ENCODE assay signal across 18 mouse cellular contexts in the genomic region with DNA sequence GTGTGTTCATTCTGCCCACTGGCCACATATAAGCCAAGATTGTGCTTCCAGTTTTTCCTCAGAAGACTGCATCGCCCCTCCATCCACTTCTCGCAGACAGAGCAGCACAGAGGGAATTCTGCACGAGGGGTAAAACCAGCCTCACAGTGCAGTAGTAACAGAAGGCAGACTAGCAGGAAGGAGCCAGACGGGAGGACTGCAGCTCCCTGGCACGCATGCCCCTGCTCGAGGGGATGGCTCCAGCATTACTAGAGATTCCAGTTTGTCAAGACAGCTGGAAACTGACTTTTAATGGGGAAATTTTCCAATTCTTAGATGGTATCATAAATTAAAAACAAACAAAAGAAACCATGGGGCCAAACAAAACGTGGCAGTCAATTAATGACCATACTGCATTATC. TPM values are rescaled to one million over a fixed set of nuclear protein-coding genes. Genes with fewer than 3 reads are reported as not detected.
DNase-seq lines count a peak whose midpoint lies in the region.
"Had no signal": no experiment of that assay in that cellular context is flagged by ENCODE, and none has a peak within 500 bp of the region (broad histone marks: within the 10 kb centered on the region; RNA-seq: fewer than 3 reads in every experiment).

No protein-coding gene starts in this region.

- peaks cover 22% of the 10 kb centered on the region; the same call in 1 of the 2 replicates for H3K36me3 ChIP-seq in heart, embryonic 10.5 days

- peaks cover 40% of the 10 kb centered on the region for H3K4me1 ChIP-seq in heart, embryonic 10.5 days

- peak overlapping the region; percentile 13; the same call in 1 of the 2 replicates for H3K27ac ChIP-seq in heart, embryonic 10.5 days
- H3K27ac ChIP-seq: embryonic facial prominence, embryonic 10.5 days; gastrocnemius, adult 2 months; hindbrain, embryonic 12.5 days had no signal

- no peak overlapping the region for H3K4me3 ChIP-seq in heart, embryonic 10.5 days
- H3K4me3 ChIP-seq: embryonic facial prominence, embryonic 10.5 days; gastrocnemius, adult 2 months; hindbrain, embryonic 12.5 days had no signal

- peak; percentile 52 to 60 for DNase-seq in cerebellum, postnatal 14 days
- DNase-seq in cerebellum, postnatal 36 days = no peak
- no peak for DNase-seq in heart, embryonic 10.5 days (ENCODE audit: low spot score)
- no peak for DNase-seq in heart, adult 8-10 months (ENCODE audit: low spot score)
- peak; percentile 45 for DNase-seq in urinary bladder, postnatal 14 days (ENCODE audit: low spot score)
- no peak for DNase-seq in urinary bladder, adult 2 months (ENCODE audit: low spot score)
- DNase-seq in lung, postnatal 10 days = no peak
- DNase-seq: adrenal gland, postnatal 14 days; cerebellum, adult 2 months; gastrocnemius, adult 2 months; gastrocnemius, postnatal 25 days; heart, postnatal 10 days; heart, postnatal 4 days had no signal

- WGBS in heart, embryonic 10.5 days = 78% methylated on average over 7 of the region's 7 CpGs

- no peaks in the 10 kb centered on the region for H3K9me3 ChIP-seq in heart, embryonic 10.5 days
- H3K9me3 ChIP-seq: embryonic facial prominence, embryonic 10.5 days; hindbrain, embryonic 12.5 days had no signal

- no peaks in the 10 kb centered on the region for H3K27me3 ChIP-seq in heart, embryonic 10.5 days (ENCODE audit: insufficient read depth, poor library complexity, severe bottlenecking)
- H3K27me3 ChIP-seq: CH12.LX, Patski had no signal

RNA-seq across cellular contexts. Expression of gene Ift43, which starts 25.3 kb away (rescaled TPM):
- polyA plus RNA-seq in heart, embryonic 10.5 days (2016; fragmentation: Nextera tagmentation; extraction: Ambion mirVana) = 104 and 114 TPM in 2 replicates
- 10 to 100 TPM; 24.9 to 32.3 (median 27.7) TPM for total RNA-seq in heart, adult 8-10 months (2022)
- 45.5 and 58.0 TPM in 2 replicates for polyA plus RNA-seq in urinary bladder, adult 2 months (2012; rRNA removed)
- total RNA-seq: granulocyte monocyte progenitor cell, adult 5-6 weeks had no signal

RNA-seq across cellular contexts. Expression of gene Tgfb3, which starts 28.8 kb away (rescaled TPM):
- polyA plus RNA-seq in heart, embryonic 10.5 days (2016; fragmentation: Nextera tagmentation; extraction: Ambion mirVana) = 13.0 and 15.3 TPM in 2 replicates
- 10 to 100 TPM; 13.5 to 15.5 (median 14.3) TPM for total RNA-seq in heart, adult 8-10 months (2022)
- polyA plus RNA-seq in urinary bladder, adult 2 months (2012; rRNA removed) = 37.0 and 45.1 TPM in 2 replicates

Comparison
In these comparisons a context has a peak if more than half of its experiments do, and no peak if none do; other contexts are left out.
1. DNase-seq: peak in cerebellum, postnatal 14 days (2 of 2) and urinary bladder, postnatal 14 days (single experiment); none in cerebellum, postnatal 36 days (0 of 2), heart, embryonic 10.5 days (single experiment), heart, adult 8-10 months (single experiment), urinary bladder, adult 2 months (single experiment) and lung, postnatal 10 days (single experiment).